Mouse (Mus musculus) C2C12 (cell line): ENCODE data around the gene Pld5.

Experiments
- CEBPB ChIP-seq: IDR thresholded peaks from one replicate; pipeline ENCODE4 v1.6.1; 2011; ENCODE audit warnings: low read depth, mild to moderate bottlenecking, control low read depth, moderate library complexity
- CTCF ChIP-seq: IDR thresholded peaks from one replicate; pipeline ENCODE4 v1.5.1; 2011; ENCODE audit not compliant: control insufficient read depth, insufficient read depth, insufficient read length
- MAX ChIP-seq: IDR thresholded peaks from one replicate; pipeline ENCODE4 v1.6.1; 2011; ENCODE audit warnings: mild to moderate bottlenecking, control low read depth
- USF1 ChIP-seq: IDR thresholded peaks from one replicate; pipeline ENCODE4 v1.6.1; 2011; ENCODE audit warnings: low read depth, mild to moderate bottlenecking, control low read depth, moderate library complexity

GRCm38 (mm10) chr1:176202360-176202759 lies 72.8 kb downstream of the Pld5 start:
- TF ChIP-seq MAX (no peak), USF1 (no peak), CTCF (no peak), CEBPB (no peak)
